Mouse (Mus musculus): Measurements from ENCODE around the gene Sbsn. TPM values are rescaled to one million over a fixed set of nuclear protein-coding genes. Genes with fewer than 3 reads are reported as not detected.
A peak's percentile ranks its signal among the peaks of the same experiment; 100 is the strongest.

Sbsn gene
- polyA plus RNA-seq, 1 experiment: 14.6 TPM

DNA sequence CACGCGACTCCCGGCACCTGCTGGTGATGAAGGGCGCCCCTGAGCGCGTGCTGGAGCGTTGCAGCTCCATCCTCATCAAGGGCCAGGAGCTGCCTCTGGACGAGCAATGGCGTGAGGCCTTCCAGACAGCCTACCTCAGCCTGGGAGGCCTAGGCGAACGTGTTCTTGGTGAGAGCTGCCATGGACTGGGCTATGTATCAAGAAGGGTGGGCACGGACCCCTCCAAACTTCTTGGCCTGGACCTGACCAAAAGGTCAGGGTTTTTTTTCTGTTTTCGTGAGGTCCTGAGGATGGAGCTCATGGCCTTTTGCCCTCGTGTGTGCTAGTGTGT lies 33.6 kb upstream of the Sbsn start:
- no peak overlapping the region for H3K9ac ChIP-seq (ENCODE audit: low read depth, poor library complexity, severe bottlenecking)
- peak overlapping the region; percentile 44 for H3K4me3 ChIP-seq (ENCODE audit: low read depth, low read length)
- H3K27ac ChIP-seq (ENCODE audit: insufficient read depth, low read length): no peak overlapping the region
- no peaks in the 10 kb centered on the region for H3K4me1 ChIP-seq (ENCODE audit: control insufficient read depth, insufficient read depth, low read length)
- no peaks in the 10 kb centered on the region for H3K9me3 ChIP-seq (replicated peaks; ENCODE audit: control insufficient read depth, insufficient read depth, low read length, poor library complexity, severe bottlenecking)
- H3K36me3 ChIP-seq (ENCODE audit: control insufficient read depth, insufficient read depth, low read length, poor library complexity, severe bottlenecking): no peaks in the 10 kb centered on the region
- no peak for TF ChIP-seq POLR2A (IDR thresholded peaks at IDR 0.05; ENCODE audit: insufficient read depth, low read length)
- TF ChIP-seq CTCF (IDR thresholded peaks at IDR 0.05; ENCODE audit: low read depth, low read length): no peak
- no peak for TF ChIP-seq EP300 (IDR thresholded peaks at IDR 0.05; ENCODE audit: insufficient read depth, low read depth, low read length)
- H3K27me3 ChIP-seq (ENCODE audit: control insufficient read depth, insufficient read depth, low read length, poor library complexity, severe bottlenecking): no peaks in the 10 kb centered on the region; the same call in 1 of the 2 replicates

DNA sequence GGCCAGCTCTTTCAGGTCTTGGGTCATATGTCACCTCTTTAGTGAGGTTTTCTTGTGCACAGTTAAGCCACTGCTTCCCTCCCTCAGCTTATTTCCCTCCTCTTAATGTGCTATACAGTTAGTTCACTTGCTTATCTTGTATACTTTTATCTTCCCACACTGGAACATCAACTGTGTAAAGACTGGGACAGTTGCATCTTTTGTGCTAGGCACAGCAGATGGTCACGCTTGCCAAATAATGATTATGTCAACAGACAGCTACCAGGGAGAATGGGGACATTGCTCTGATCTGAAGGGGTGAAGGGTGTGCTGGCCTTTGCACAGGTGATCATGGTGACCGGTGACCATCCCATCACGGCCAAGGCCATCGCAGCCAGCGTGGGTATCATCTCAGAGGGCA lies 31.6 kb upstream of the Sbsn start:
- Histone ChIP-seq H3K36me3 (ENCODE audit: control insufficient read depth, insufficient read depth, low read length, poor library complexity, severe bottlenecking) (no peaks in the 10 kb centered on the region), H3K9me3 (replicated peaks; ENCODE audit: control insufficient read depth, insufficient read depth, low read length, poor library complexity, severe bottlenecking) (no peaks in the 10 kb centered on the region), H3K4me1 (ENCODE audit: control insufficient read depth, insufficient read depth, low read length) (no peaks in the 10 kb centered on the region), H3K9ac (ENCODE audit: low read depth, poor library complexity, severe bottlenecking) (no peak overlapping the region), H3K4me3 (ENCODE audit: low read depth, low read length) (no peak overlapping the region), H3K27me3 (ENCODE audit: control insufficient read depth, insufficient read depth, low read length, poor library complexity, severe bottlenecking) (no peaks in the 10 kb centered on the region; the same call in 1 of the 2 replicates), H3K27ac (ENCODE audit: insufficient read depth, low read length) (no peak overlapping the region)
- TF ChIP-seq EP300 (IDR thresholded peaks at IDR 0.05; ENCODE audit: insufficient read depth, low read depth, low read length) (no peak), POLR2A (IDR thresholded peaks at IDR 0.05; ENCODE audit: insufficient read depth, low read length) (no peak), CTCF (IDR thresholded peaks at IDR 0.05; ENCODE audit: low read depth, low read length) (no peak)

DNA sequence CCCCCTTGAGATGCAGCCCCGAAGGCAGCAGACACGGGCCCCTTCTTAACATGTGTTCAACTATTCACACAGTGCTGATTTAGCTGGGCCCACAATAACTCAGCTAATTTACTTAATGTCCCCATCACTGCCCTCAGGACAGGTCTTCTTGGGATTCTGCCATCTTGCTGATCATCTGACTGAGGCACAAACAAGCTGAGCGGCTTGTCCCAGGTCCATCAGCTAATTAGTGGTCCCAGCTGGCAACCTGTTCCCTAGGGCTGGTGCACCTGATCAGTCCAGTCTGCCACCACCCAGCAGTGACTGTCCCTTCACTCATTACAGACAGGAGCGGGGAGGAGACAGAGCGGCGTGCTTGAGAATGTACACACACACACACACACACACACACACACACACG lies 30.0 kb upstream of the Sbsn start:
- TF ChIP-seq EP300 (IDR thresholded peaks at IDR 0.05; ENCODE audit: insufficient read depth, low read depth, low read length) (no peak), POLR2A (IDR thresholded peaks at IDR 0.05; ENCODE audit: insufficient read depth, low read length) (no peak), CTCF (IDR thresholded peaks at IDR 0.05; ENCODE audit: low read depth, low read length) (no peak)
- no peak overlapping the region for H3K27ac ChIP-seq (ENCODE audit: insufficient read depth, low read length)
- no peaks in the 10 kb centered on the region for H3K9me3 ChIP-seq (replicated peaks; ENCODE audit: control insufficient read depth, insufficient read depth, low read length, poor library complexity, severe bottlenecking)
- no peaks in the 10 kb centered on the region for H3K36me3 ChIP-seq (ENCODE audit: control insufficient read depth, insufficient read depth, low read length, poor library complexity, severe bottlenecking)
- H3K9ac ChIP-seq (ENCODE audit: low read depth, poor library complexity, severe bottlenecking): no peak overlapping the region
- no peaks in the 10 kb centered on the region for H3K4me1 ChIP-seq (ENCODE audit: control insufficient read depth, insufficient read depth, low read length)
- no peak overlapping the region for H3K4me3 ChIP-seq (ENCODE audit: low read depth, low read length)
- no peaks in the 10 kb centered on the region; the same call in 1 of the 2 replicates for H3K27me3 ChIP-seq (ENCODE audit: control insufficient read depth, insufficient read depth, low read length, poor library complexity, severe bottlenecking)

DNA sequence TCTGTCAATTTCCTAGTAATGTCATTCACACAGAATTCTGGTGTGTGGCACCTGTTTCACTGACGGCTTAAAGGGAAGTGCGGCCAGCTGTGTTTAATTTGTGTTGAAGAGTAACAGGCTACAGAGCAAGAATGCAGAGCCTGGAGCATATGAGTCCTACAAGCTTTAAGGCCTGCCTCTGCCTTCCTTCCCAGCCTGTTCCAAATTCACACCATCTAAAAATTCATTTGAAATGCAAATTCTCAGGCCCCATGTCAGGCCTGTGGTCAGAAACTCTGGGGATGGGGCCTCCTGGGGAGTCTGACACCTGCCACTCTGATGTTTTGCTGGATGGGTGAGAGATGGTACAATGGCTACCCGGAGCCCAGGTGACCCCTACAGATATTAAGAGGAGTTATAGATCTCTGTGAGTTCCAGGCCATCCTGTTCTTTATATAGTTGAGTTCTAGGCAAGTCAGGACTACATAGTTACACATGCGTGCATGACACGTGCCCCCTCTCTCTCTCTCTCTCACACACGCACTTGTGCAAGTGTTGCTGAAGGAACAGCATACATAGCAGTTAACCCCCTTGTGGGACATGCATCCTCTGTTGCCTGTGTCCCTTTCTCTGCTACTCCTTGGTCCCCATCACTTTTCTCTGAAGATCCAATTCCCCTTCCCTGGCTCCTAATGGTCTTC lies 27.9 kb upstream of the Sbsn start:
- H3K4me1 ChIP-seq (ENCODE audit: control insufficient read depth, insufficient read depth, low read length): no peaks in the 10 kb centered on the region
- TF ChIP-seq POLR2A (IDR thresholded peaks at IDR 0.05; ENCODE audit: insufficient read depth, low read length): no peak
- TF ChIP-seq CTCF (IDR thresholded peaks at IDR 0.05; ENCODE audit: low read depth, low read length): no peak
- TF ChIP-seq EP300 (IDR thresholded peaks at IDR 0.05; ENCODE audit: insufficient read depth, low read depth, low read length): no peak
- H3K9ac ChIP-seq (ENCODE audit: low read depth, poor library complexity, severe bottlenecking): no peak overlapping the region
- H3K36me3 ChIP-seq (ENCODE audit: control insufficient read depth, insufficient read depth, low read length, poor library complexity, severe bottlenecking): no peaks in the 10 kb centered on the region
- H3K27ac ChIP-seq (ENCODE audit: insufficient read depth, low read length): no peak overlapping the region
- H3K9me3 ChIP-seq (replicated peaks; ENCODE audit: control insufficient read depth, insufficient read depth, low read length, poor library complexity, severe bottlenecking): no peaks in the 10 kb centered on the region
- H3K4me3 ChIP-seq (ENCODE audit: low read depth, low read length): no peak overlapping the region
- no peaks in the 10 kb centered on the region for H3K27me3 ChIP-seq (ENCODE audit: control insufficient read depth, insufficient read depth, low read length, poor library complexity, severe bottlenecking)

DNA sequence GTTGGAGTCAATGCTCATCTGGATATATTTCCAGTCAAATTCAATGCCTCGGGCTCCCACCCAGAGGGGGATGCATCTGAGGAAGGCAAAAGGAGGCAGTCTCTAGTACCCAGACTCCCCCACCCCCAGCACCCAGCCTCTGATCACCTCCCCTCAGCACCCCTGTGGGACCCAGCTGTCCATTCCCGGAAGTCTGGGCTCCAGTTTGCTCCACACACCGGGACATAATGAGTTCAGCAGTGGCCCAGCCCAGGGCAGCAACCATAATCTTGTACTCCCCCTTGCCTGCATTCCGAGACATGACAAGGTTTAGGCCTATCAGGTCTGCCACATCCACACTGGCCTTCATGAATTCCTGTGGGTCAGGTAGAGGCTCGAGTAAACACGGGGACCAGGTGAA lies 23.1 kb upstream of the Sbsn start:
- Histone ChIP-seq H3K36me3 (ENCODE audit: control insufficient read depth, insufficient read depth, low read length, poor library complexity, severe bottlenecking) (no peaks in the 10 kb centered on the region), H3K27me3 (ENCODE audit: control insufficient read depth, insufficient read depth, low read length, poor library complexity, severe bottlenecking) (no peaks in the 10 kb centered on the region), H3K27ac (ENCODE audit: insufficient read depth, low read length) (no peak overlapping the region), H3K4me3 (ENCODE audit: low read depth, low read length) (no peak overlapping the region), H3K4me1 (ENCODE audit: control insufficient read depth, insufficient read depth, low read length) (no peaks in the 10 kb centered on the region), H3K9ac (ENCODE audit: low read depth, poor library complexity, severe bottlenecking) (0 out of 2 replicates have a peak overlapping the region, but pooled peaks have one; percentile 71), H3K9me3 (replicated peaks; ENCODE audit: control insufficient read depth, insufficient read depth, low read length, poor library complexity, severe bottlenecking) (no peaks in the 10 kb centered on the region)
- no peak for TF ChIP-seq EP300 (IDR thresholded peaks at IDR 0.05; ENCODE audit: insufficient read depth, low read depth, low read length)
- TF ChIP-seq CTCF (IDR thresholded peaks at IDR 0.05; ENCODE audit: low read depth, low read length): no peak
- no peak for TF ChIP-seq POLR2A (IDR thresholded peaks at IDR 0.05; ENCODE audit: insufficient read depth, low read length)

DNA sequence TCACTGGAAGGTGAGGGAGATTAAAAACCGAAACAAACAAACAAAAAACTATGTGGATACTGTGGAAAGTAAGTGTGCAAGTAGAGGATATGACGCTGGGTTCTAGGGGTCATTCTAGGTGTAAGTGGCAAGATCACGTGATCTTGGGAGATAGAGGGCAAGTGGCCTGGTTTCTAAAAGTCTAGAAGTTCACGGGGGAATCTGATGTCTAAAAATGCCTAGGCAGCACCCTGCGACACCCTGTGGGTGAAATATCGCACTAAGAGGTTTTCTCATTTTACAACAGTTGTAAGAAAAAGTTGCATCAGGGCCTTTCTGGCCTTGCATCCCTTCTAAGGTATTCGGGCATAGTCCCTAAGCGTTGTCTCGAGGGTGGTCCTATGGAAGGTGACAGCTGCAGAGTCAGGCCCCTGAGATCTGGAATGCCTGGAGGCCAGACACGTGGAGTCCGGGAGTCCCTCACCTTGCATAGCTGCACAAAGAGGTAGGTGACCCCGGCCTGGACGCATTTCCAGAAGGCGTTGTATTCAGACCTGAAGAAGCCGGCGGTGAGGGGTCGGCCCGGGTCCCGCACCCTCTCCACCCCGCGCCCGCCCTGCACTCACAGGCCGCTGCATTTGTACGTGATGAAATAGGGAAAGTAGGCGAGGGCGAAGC lies 22.4 kb upstream of the Sbsn start:
- TF ChIP-seq EP300 (IDR thresholded peaks at IDR 0.05; ENCODE audit: insufficient read depth, low read depth, low read length) (no peak), CTCF (IDR thresholded peaks at IDR 0.05; ENCODE audit: low read depth, low read length) (no peak), POLR2A (IDR thresholded peaks at IDR 0.05; ENCODE audit: insufficient read depth, low read length) (no peak)
- Histone ChIP-seq H3K27ac (ENCODE audit: insufficient read depth, low read length) (no peak overlapping the region), H3K27me3 (ENCODE audit: control insufficient read depth, insufficient read depth, low read length, poor library complexity, severe bottlenecking) (no peaks in the 10 kb centered on the region), H3K9me3 (replicated peaks; ENCODE audit: control insufficient read depth, insufficient read depth, low read length, poor library complexity, severe bottlenecking) (no peaks in the 10 kb centered on the region), H3K4me3 (ENCODE audit: low read depth, low read length) (peak overlapping the region; percentile 83), H3K9ac (ENCODE audit: low read depth, poor library complexity, severe bottlenecking) (peak overlapping the region; percentile 71), H3K4me1 (ENCODE audit: control insufficient read depth, insufficient read depth, low read length) (no peaks in the 10 kb centered on the region), H3K36me3 (ENCODE audit: control insufficient read depth, insufficient read depth, low read length, poor library complexity, severe bottlenecking) (no peaks in the 10 kb centered on the region)
